In the genomic region with DNA sequence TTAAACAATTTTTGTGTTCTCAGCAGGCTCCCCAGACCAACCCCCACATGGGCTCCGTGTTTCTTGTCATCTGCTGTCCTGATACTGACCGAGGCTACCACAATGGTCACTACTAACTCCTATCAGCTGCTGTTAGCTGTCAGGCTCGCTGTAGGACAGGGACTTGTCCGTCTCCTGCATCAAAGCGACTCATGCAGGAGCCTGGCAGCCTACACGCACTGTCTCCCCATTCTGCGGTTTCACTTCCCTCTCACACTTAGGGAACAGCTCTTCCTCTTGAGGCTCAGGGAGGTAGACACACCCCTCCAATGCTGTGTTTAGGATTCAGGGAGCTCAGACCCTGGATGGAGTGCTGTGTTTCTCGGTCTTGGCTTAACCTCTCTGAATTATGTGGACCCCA, we compare ENCODE assay signal across 15 mouse cellular contexts.
DNase-seq lines count a peak whose midpoint lies in the region; ATAC-seq and TF ChIP-seq lines count a peak whose summit lies in the region.
"Had no signal": no experiment of that assay in that cellular context is flagged by ENCODE, and none has a peak within 500 bp of the region (broad histone marks: within the 10 kb centered on the region; RNA-seq: fewer than 3 reads in every experiment).

No protein-coding gene starts in this region.

- no peak for ATAC-seq in hindbrain, embryonic 13.5 days (ENCODE audit: low FRiP score)
- no peak for ATAC-seq in hindbrain, embryonic 16.5 days
- no peak for ATAC-seq in CD4-positive, CD25-positive, alpha-beta regulatory T cell, adult 4 months
- ATAC-seq: liver, postnatal 0 days had no signal

- H3K9ac ChIP-seq in hindbrain, embryonic 13.5 days = peak overlapping the region; percentile 29; the same call in 1 of the 2 replicates
- H3K9ac ChIP-seq in hindbrain, embryonic 16.5 days (ENCODE audit: low read depth, low read length) = no peak overlapping the region
- H3K9ac ChIP-seq: heart, embryonic 15.5 days; hindbrain, embryonic 14.5 days; limb, embryonic 15.5 days; liver, postnatal 0 days had no signal

- DNase-seq in embryonic facial prominence, embryonic 10.5 days (ENCODE audit: low spot score) = no peak
- no peak for DNase-seq in right cerebral cortex, postnatal 36 days (ENCODE audit: low spot score in 2 of 2)
- DNase-seq: adrenal gland, postnatal 36 days; cerebellum, adult 9-11 months; kidney, adult 8-10 months; liver, postnatal 0 days; right cerebral cortex, postnatal 25 days had no signal

- H3K27me3 ChIP-seq in hindbrain, embryonic 13.5 days = 0 out of 2 replicates have a peak, but pooled peaks cover 2% of the 10 kb centered on the region
- no peaks in the 10 kb centered on the region; the same call in 1 of the 2 replicates for H3K27me3 ChIP-seq in hindbrain, embryonic 16.5 days (replicated peaks; ENCODE audit: control insufficient read depth, insufficient read depth, low read length)
- H3K27me3 ChIP-seq in C2C12 (ENCODE audit: control insufficient read depth, insufficient read depth, insufficient read length) = no peaks in the 10 kb centered on the region
- peaks cover 26% of the 10 kb centered on the region for H3K27me3 ChIP-seq in embryonic facial prominence, embryonic 10.5 days (replicated peaks; ENCODE audit: low read depth, poor library complexity, severe bottlenecking)
- peaks cover 8% of the 10 kb centered on the region for H3K27me3 ChIP-seq in megakaryocyte, embryonic 14.5 days (replicated peaks)
- H3K27me3 ChIP-seq: heart, embryonic 15.5 days; limb, embryonic 15.5 days had no signal

- peaks cover 57% of the 10 kb centered on the region for H3K4me1 ChIP-seq in hindbrain, embryonic 13.5 days (replicated peaks)
- peaks cover 7% of the 10 kb centered on the region for H3K4me1 ChIP-seq in hindbrain, embryonic 16.5 days (ENCODE audit: control insufficient read depth, insufficient read depth, low read depth, low read length)
- H3K4me1 ChIP-seq in embryonic facial prominence, embryonic 10.5 days = peaks cover 44% of the 10 kb centered on the region
- peaks cover 70% of the 10 kb centered on the region for H3K4me1 ChIP-seq in megakaryocyte, embryonic 14.5 days

- no peaks in the 10 kb centered on the region for H3K9me3 ChIP-seq in hindbrain, embryonic 13.5 days
- no peaks in the 10 kb centered on the region for H3K9me3 ChIP-seq in hindbrain, embryonic 16.5 days (ENCODE audit: control insufficient read depth, low read length)
- H3K9me3 ChIP-seq in embryonic facial prominence, embryonic 10.5 days = no peaks in the 10 kb centered on the region
- H3K9me3 ChIP-seq in megakaryocyte, embryonic 14.5 days = no peaks in the 10 kb centered on the region
- H3K9me3 ChIP-seq: heart, embryonic 15.5 days; limb, embryonic 15.5 days had no signal

- no peak overlapping the region for H3K4me3 ChIP-seq in hindbrain, embryonic 13.5 days
- no peak overlapping the region for H3K4me3 ChIP-seq in hindbrain, embryonic 16.5 days (ENCODE audit: low read length)
- no peak overlapping the region for H3K4me3 ChIP-seq in C2C12 (ENCODE audit: insufficient read depth, poor library complexity, severe bottlenecking)
- no peak overlapping the region for H3K4me3 ChIP-seq in embryonic facial prominence, embryonic 10.5 days
- peak overlapping the region; percentile 83 for H3K4me3 ChIP-seq in megakaryocyte, embryonic 14.5 days (replicated peaks)
- H3K4me3 ChIP-seq: heart, embryonic 15.5 days; limb, embryonic 15.5 days had no signal

- H3K36me3 ChIP-seq in hindbrain, embryonic 13.5 days = 0 out of 2 replicates have a peak, but pooled peaks cover 5% of the 10 kb centered on the region
- H3K36me3 ChIP-seq in hindbrain, embryonic 16.5 days (ENCODE audit: control insufficient read depth, insufficient read depth, low read length) = no peaks in the 10 kb centered on the region
- no peaks in the 10 kb centered on the region for H3K36me3 ChIP-seq in C2C12 (ENCODE audit: control insufficient read depth, insufficient read depth)
- no peaks in the 10 kb centered on the region for H3K36me3 ChIP-seq in embryonic facial prominence, embryonic 10.5 days (replicated peaks)
- no peaks in the 10 kb centered on the region for H3K36me3 ChIP-seq in megakaryocyte, embryonic 14.5 days (replicated peaks; ENCODE audit: low read length)
- H3K36me3 ChIP-seq: heart, embryonic 15.5 days; limb, embryonic 15.5 days had no signal

- no peak overlapping the region for H3ac ChIP-seq in C2C12 (ENCODE audit: control insufficient read depth, insufficient read length, low read depth)

- TF ChIP-seq CTCF in C2C12 (IDR thresholded peaks at IDR 0.05; ENCODE audit: control insufficient read depth, insufficient read depth, insufficient read length) = no peak

- H3K4me2 ChIP-seq in hindbrain, embryonic 13.5 days = no peak overlapping the region
- H3K4me2 ChIP-seq in hindbrain, embryonic 16.5 days (ENCODE audit: low read length) = no peak overlapping the region
- H3K4me2 ChIP-seq: heart, embryonic 15.5 days; hindbrain, embryonic 14.5 days; limb, embryonic 15.5 days had no signal

- no peaks in the 10 kb centered on the region for H3K79me3 ChIP-seq in C2C12 (ENCODE audit: low read depth)

- H3K79me2 ChIP-seq in C2C12 (ENCODE audit: control insufficient read depth, insufficient read depth) = no peaks in the 10 kb centered on the region

- peak overlapping the region; percentile 69; the same call in 1 of the 2 replicates for H3K27ac ChIP-seq in hindbrain, embryonic 13.5 days
- no peak overlapping the region for H3K27ac ChIP-seq in hindbrain, embryonic 16.5 days (ENCODE audit: low read depth, low read length)
- H3K27ac ChIP-seq in embryonic facial prominence, embryonic 10.5 days (replicated peaks) = peak overlapping the region; percentile 7
- H3K27ac ChIP-seq: heart, embryonic 15.5 days; hindbrain, embryonic 14.5 days; limb, embryonic 15.5 days had no signal

- WGBS in hindbrain, embryonic 13.5 days = 65% methylated on average over 8 of the region's 8 CpGs
- 68% methylated on average over 8 of the region's 8 CpGs for whole genome bisulfite sequencing in hindbrain, embryonic 16.5 days
- 67% methylated on average over 8 of the region's 8 CpGs for WGBS in embryonic facial prominence, embryonic 10.5 days

TF ChIP-seq in C2C12, 6 proteins besides CTCF, POLR2A, EP300 and RAD21:
- TF ChIP-seq MYOD1 (IDR thresholded peaks at IDR 0.05; ENCODE audit: control insufficient read depth, insufficient read length, low read depth) (peak; percentile 38), CEBPB (IDR thresholded peaks at IDR 0.05; ENCODE audit: low read depth) (no peak)
